Mouse (Mus musculus) brain, embryonic 14.5 days (tissue): ENCODE measurements at regions not wholly inside any gene's neighbourhood (a gene's known extent, or its start where the extent isn't known, plus 50 kb on each side); places are given as distances from the start of the nearest gene placed in this dataset.
"Not testable (repeated sequence)": the region's sequence is repeated elsewhere in the genome, so short reads cannot be mapped to it uniquely, and the experiment has no call there.

Experiments
- DNase-seq: peaks from one replicate; pipeline ENCODE4 v3.0.0-alpha.2; 2011; ENCODE audit warnings: low read depth
- CTCF ChIP-seq: fragments of 200-500 bp; IDR thresholded peaks from 2 replicates; pipeline ENCODE4 v1.5.1; 2012; ENCODE audit warnings: inconsistent platforms, mild to moderate bottlenecking, moderate library complexity, borderline replicate concordance; ENCODE audit not compliant: insufficient read depth, insufficient read length; ENCODE audit errors: extremely low read depth
- POLR2A ChIP-seq: fragments of 200-500 bp; IDR thresholded peaks from 2 replicates; pipeline ENCODE4 v1.6.1; 2012; ENCODE audit warnings: mild to moderate bottlenecking, inconsistent platforms, borderline replicate concordance; ENCODE audit not compliant: poor library complexity, insufficient read depth, insufficient read length, severe bottlenecking; ENCODE audit errors: extremely low read depth

GRCm38 (mm10) chr5:134046086-134046485 lies 53.4 kb upstream of the Castor2 start:
- peak; percentile 57 for DNase-seq
- TF ChIP-seq POLR2A: no peak
- no peak for TF ChIP-seq CTCF

DNA sequence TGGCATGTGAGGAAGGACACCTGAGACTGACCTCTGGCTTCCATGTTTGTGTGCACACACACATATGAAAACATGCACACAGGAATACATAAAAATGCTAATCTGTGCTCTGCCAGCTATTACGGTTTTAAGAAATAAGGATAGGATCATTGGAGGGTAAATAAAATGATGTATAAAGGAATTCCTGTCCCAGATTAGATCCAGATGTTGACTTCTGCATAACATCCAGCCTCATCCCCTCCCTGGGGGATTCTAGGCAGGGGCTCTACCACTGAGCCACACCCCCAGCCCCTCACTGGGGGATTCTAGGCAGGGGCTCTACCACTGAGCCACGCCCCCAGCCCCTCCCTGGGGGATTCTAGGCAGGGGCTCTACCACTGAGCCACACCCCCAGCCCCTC lies 56.6 kb upstream of the Castor2 start:
- not testable (repeated sequence) for DNase-seq

GRCm38 (mm10) chr5:134027316-134027966 lies 72.1 kb upstream of the Castor2 start:
- DNase-seq: peak; percentile 91
- TF ChIP-seq CTCF: no peak
- TF ChIP-seq POLR2A: no peak

- TF ChIP-seq CTCF (no peak), POLR2A (no peak)
- DNase-seq: peak; percentile 87
These were observed 79.7 kb upstream of the Castor2 start for GRCm38 (mm10) chr5:134019651-134020432.

- TF ChIP-seq CTCF (no peak), POLR2A (no peak)
- DNase-seq: peak; percentile 94
These were observed 85.0 kb upstream of the Castor2 start for GRCm38 (mm10) chr5:134014257-134015163.

- DNase-seq: no peak
- TF ChIP-seq CTCF (no peak), POLR2A (no peak)
These were observed 86.3 kb upstream of the Castor2 start for GRCm38 (mm10) chr5:134013206-134013605.

DNA sequence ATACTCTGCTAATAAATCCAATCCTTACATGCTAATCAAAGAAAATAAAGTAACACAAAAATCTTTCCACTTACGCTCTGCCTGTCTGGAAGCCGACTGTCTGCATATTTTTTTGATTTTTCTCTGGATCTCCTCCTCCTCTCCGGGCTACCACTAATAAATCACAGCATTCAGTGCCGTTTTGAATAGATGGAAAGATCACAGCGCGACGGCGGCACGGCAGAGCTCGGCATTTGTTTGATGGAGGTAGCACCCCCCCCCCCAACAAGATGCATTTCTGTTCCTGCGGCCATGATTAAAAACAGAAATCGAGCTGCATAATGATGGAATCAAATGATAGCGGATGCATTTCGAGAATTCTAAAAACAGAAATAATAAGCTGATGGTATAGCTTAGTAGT lies 89.7 kb upstream of the Castor2 start:
- DNase-seq: no peak
- TF ChIP-seq POLR2A (no peak), CTCF (no peak)

DNA sequence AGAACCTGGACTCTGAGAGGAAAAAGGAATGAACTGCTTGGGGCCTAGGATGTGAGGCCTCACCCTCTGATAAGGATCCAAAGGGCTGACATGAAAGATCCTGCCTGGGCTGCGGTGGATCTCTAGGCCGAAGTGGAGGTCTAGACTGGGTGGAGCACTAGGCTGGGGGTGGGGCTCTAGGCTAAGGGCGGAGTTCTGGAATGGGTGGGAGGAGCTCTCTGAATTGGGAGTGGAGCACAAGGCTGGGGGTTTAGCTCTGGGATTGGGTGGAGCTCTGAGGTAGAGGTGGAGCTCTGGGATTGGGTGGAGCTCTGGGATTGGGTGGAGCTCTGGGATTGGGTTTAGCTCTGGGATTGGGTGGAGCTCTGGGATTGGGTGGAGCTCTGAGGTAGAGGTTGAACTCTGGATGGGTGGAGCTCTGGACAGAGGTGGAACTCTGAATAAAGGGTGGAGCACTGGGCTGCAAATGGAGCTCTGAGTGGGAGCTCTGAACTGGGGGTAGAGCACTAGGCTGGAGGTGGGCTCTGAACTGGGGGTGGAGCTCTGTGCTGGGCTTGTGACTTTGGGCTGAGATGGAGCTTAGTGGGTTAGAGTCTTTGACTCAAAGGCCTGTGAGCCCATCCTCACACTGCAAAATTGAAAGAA lies 92.3 kb upstream of the Castor2 start:
- no peak for TF ChIP-seq CTCF
- no peak for TF ChIP-seq POLR2A
- no peak for DNase-seq

DNA sequence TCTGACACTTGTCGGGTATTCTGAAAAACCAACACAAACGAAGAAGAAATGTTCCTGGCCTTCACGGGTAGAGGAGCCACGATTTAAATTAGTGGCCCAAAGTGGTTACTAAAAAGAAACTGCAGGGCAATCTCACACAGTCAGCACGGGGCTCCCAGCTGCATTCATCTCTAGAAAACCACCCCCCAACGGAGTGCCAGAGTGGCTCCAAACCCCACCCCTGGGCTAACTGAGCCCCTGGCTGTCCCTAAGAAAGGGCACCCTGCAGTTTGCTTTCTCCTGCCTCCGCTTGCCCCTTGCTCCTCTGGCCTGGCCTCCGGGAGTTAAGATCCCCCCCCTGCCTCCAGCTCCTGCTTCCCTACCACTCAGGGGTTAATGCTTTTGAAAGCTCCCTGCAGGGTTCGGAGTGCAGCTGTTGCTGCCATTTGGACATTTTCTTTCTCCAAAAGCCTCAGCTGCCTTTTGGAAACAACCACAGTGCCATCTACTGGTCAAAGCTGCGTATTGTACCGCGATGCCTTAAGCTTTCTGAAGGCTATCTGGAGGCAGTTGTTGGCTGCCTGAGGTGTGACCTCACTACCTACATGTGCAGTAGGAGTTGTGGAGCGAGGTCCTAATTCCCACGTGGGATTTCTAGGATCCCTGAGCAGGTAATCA lies 92.9 kb upstream of the Castor2 start:
- peak; percentile 97 for DNase-seq
- TF ChIP-seq CTCF (peak; percentile 91), POLR2A (no peak)

DNA sequence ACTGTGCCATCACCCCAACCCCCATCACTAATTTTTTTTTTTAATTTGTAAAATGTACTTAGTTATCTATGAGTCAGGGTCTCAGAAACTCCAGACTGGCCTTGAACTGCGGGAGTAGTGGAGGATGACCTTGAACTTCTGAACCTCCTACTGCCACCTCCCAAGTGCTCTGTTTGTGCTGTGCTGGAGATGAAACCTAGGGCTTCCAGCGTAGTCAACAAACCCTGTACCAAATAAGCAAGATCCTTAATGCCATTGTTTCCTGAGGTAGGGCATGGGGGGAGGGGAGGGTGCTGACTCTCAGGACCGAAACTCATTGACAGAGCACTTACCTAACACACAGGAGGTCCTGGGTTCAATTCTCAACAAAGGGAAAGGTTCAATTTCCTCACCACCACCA lies 93.5 kb upstream of the Castor2 start:
- no peak for DNase-seq
- no peak for TF ChIP-seq POLR2A
- no peak for TF ChIP-seq CTCF

DNA sequence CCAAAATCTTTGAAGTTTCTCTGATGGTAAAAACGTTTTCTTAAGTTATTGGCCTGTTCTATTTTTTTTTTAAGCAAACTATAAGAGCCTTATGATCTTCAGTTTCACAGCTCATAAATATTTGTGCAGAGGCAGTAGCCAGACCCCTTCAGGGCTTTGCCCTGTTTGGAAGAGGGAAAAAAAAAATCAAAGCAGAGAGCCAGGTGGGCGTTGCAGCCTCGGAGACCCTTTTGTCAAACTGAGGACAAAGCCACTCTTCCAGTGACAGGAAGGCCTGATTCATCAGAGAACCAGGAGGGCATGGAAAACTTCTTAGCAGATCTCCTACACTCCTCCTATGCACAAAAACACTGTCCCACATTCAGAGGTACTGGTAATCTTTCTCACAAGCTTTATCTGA lies 99.4 kb upstream of the Castor2 start:
- DNase-seq: peak; percentile 59
- no peak for TF ChIP-seq POLR2A
- TF ChIP-seq CTCF: no peak

GRCm38 (mm10) chr5:133999698-134000097 lies 99.8 kb upstream of the Castor2 start:
- TF ChIP-seq CTCF (no peak), POLR2A (no peak)
- peak; percentile 78 for DNase-seq
